Mouse (Mus musculus) ZHBTc4 (cell line): Measurements from ENCODE around the gene Zfp13.
"Not testable (repeated sequence)": the region's sequence is repeated elsewhere in the genome, so short reads cannot be mapped to it uniquely, and the experiment has no call there.

ENCODE experiments used
- DNase-seq: peaks from one replicate; pipeline ENCODE4 v3.0.0-alpha.2; 2011; ENCODE audit warnings: low read depth, low spot score

Gene Zfp13

DNA sequence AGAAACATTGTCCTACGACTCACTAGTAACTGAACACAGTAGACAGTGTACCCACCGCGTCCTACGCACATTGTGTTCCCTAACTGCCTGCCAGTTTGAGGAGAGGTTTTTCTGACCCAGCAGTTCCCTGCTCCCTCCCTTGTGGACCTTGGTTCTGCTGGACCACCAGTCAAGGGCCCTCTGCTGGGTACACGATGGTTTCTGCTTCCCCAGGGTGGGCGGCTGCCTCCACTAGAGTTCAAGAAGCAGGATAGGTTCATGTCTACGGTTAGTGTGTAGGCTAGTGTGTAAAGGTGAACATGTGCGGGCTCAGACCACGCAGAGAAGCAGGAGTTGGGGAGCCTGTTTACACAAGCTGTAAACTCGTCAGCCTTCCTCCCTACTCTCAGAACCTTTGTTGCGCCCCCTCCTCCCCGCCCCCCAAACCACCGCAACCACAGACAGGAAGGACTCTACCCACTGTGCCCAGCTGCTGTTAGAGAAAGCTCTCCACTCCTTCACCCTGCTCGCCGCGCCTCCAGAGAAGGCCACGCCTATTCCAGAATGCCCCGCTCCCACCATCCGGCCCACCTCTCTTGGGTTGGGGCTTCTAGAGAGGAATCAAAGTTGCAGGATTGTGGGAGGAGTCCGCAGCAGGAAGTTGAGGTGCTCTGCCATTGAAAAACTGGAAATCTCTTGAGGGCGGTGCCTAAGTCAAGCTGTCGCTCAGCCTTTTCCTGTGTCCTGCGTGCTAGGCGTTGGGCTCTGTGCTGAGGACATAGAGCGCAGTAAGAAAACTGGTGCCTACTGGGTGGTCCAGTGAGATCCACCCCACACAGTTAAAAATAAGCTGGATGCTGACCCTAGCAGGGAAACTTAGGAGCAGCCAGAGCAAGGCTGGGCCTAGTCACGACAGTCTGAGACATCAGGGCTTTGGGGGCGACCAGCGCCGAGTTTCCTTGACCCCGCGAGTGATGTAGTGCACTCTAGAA, at the start of gene Zfp13:
Gene Zfp13, minus strand, starts transcription at position 906 of the 971 bp plus-strand sequence.
- DNase-seq = peak; percentile 99

DNA sequence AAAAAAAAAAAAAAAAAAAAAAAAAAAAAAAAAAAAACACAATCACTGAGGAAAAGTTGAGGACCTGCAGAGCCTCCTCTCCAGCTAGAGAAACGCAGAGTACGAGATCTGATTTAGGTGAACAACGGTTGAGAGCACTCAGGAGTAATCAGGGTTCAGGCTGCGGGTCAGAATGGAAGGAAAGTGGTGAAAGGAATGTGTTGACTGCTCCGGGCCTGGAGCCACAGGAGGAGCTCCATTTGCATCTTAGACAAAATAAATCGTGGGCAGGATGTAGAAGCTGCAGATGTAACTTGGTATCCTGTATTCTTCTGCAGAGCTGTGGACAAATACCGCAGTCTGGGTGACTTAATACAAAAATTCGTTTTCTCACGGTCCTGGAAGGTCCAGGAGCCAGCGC, 46.6 kb upstream of the Zfp13 start:
- DNase-seq = no peak

DNA sequence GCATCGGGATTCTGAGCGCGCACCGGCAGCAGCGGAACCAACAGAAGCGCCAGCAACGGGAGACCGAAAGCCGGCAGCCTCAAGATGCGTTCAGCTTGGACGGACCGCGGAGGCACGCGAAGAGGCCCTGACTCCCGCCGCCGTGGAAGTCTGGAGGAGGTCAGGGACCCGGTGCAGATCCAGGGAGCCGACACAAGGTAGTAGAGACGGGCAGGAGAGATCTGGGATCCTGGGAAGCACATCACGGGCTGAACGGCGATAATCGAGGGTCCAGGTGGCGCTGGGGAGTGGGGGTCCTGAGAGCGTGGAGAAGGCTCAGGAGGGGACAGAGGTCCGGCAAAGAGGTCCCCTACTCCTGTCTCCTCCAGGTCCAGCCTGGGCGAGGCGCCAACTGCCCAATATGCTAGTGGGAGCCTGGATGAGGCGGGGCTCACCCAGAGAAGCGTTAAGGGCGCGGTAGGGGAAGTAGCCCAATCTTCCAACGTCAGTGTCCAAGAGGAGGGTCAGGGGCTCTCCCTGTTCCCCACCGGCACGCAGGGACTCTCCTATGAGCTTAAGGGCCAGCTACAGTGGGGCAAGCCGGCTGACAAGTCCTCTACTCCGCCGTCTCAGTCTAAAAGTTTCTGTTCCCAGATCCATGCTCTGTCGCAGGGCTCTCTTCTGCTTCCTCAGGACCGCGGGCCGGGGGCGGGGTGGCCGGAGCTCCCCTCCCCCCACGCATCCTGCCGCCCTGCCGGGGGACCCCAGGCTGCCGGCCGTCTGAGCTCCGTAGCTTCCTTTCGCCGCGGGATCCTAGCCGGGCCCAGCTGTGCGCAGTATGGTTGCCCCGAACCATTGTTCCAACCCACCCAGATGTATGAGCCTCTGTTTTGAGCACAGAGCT, 45.6 kb upstream of the Zfp13 start, which contains the start of gene Mmp25:
Gene Mmp25, minus strand, starts transcription at position 665 of the 883 bp plus-strand sequence.
- DNase-seq = peak; percentile 50

DNA sequence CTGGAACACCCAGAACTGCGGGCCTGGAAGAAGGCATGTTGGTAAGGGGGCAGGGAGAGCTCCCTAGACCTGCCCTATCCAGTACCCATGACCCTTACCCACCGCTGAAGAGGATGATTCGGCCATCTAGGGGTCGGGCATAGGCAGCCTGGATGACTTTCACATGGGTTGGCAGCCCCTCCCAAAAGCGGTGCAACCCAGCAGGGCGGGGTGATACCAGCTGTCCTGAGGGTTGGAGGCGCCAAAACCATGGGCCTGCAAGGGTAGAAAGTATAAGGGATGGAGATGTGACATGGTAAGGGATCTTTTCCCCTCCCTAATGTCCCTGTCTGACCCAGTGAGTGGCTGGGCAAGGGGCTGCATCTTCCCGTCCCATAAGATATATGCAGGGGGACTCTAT, 32.0 kb upstream of the Zfp13 start:
- DNase-seq = no peak

DNA sequence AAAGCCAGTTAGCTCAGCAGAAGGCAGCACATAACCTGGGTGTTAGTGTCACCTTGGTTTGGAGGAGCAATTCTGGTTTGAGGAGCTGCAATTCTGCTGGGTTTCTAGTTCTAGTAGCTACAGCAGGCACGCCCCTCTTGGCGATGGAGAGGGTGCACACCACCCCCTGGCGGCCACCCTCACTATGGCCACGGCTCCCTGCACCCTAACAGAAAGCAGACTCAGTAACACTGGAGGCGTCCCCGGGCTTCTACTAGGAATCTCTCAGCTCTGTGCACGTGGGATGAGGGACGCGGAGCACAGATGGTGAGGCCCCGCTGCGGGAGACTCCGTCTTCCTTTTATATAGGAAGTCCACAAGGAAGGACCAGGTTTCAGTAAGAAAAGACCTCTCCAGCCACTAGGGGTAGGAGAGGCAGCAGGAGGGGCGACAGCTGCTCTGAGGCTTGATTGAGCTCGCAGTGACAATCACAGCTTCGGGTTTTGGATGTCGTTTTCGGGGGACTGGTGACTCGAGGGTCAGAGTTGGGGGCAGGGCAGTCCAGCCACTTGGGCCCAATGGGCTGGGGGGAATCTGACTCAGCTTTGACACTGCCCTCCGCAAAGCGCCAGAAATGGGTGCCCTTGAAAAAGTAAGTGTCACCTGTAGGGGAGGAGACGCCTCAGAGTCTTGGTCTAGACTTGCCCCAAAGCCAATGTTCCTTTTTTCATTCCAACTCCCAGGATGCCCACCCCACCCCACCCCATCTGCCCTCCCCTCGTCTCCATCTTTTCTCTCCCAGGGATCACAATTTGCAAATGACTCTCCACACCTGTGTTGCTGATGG, 31.1 kb upstream of the Zfp13 start:
- DNase-seq = peak; percentile 92

DNA sequence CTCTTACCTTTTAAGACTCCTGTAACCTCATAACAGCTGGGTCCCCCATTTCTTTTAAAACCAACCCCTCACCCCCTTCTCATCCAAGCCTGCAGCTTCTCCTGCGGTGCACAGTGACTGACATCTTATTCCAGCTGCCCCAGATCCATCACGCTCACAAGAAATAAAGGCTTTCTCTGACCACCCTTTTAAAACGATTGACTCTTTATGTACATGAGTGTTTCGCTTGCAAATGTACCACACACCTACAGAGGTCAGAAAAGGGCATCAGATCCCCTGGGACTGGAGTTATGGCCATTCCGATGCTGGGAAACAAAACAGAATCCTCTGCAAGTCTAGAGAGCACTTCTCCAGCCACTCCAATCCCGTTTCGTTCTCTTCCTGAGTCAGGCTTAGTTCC, 28.5 kb upstream of the Zfp13 start:
- DNase-seq = peak; percentile 60

DNA sequence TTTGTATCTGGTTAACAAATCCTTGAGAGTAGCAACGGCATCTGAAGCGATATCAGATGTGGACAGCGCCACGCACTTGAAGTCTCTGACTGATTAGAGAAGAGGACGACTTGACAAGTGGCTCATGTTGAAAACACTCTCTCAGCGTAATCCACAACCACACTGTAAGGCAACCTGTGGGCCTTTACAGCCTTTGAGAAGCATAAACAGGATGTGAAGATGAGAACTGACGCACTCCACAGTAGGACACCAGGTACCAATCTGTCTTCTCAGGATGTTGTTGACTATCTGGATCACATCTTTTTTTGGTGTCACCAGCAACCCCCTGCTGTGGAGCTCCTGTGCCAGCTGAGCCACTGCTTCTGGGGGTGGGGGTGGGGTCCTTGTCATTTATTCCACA, 21.1 kb upstream of the Zfp13 start:
- DNase-seq = no peak

DNA sequence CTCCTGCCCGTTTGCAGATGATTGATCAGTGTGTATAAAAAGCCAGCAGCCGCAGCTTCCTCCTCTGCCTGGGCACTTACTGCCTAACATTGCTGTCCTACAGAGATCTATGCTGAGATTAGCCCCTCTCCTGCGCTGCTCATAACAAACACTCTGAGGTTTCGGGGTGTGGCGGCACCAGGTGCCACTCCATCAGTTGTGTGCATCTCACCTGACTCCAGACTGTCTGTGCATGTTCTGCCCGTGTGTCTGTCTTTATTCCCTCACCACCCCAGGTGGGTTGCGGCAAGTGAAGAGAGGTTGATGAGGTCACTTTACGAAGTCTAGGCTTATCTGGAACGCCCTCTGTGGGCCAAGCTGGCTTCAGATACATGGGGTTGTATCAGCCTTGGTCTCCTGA, 17.8 kb upstream of the Zfp13 start:
- no peak for DNase-seq

DNA sequence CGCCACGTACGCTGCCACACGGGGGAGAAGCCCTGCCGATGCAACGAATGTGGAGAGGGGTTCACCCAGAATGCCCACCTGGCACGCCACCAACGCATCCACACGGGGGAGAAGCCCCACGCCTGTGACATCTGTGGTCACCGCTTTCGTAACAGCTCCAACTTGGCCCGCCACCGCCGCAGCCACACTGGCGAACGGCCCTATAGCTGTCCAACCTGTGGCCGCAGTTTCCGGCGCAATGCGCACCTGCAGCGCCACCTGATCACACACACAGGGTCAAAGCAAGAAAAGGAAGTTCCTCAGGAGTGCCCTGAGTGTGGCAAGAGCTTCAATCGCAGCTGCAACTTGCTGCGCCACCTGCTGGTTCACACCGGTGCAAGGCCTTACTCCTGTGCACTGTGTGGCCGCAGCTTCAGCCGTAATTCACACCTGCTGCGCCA, 11.1 kb upstream of the Zfp13 start:
- DNase-seq = peak; percentile 92

DNA sequence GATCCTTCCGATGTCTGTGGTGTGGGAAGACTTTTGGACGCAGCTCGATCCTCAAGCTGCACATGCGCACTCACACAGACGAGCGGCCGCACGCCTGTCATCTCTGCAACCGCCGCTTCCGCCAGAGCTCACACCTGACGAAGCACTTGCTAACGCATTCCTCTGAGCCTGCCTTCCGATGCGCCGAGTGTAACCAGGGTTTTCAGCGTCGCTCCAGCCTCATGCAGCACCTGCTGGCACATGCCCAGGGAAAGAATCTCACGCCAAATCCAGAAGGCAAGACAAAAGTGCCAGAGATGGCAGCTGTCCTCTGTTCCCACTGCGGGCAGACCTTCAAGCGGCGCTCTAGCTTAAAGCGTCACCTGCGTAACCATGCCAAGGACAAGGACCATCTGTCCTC, 10.3 kb upstream of the Zfp13 start:
- DNase-seq = peak; percentile 69

DNA sequence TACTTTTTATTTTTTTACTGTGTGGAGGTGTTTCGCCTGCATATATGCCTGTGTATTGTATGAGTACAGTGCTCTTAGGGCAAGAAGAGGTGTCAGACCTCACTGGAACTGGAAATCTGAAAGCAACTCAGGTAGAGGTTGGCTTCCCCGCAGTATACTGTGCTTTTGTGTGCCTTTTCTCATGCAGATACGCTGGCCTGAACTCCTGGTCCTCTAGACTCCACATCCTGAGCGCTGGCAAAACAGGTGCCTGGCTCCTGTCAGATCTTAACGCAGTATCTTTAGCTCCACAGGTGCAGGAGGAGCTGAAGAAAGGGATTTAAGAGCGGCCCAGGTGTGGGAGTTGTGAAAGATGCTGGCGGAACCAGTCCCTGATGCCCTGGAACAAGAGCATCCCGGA, 5.9 kb upstream of the Zfp13 start:
- DNase-seq = peak; percentile 54

DNA sequence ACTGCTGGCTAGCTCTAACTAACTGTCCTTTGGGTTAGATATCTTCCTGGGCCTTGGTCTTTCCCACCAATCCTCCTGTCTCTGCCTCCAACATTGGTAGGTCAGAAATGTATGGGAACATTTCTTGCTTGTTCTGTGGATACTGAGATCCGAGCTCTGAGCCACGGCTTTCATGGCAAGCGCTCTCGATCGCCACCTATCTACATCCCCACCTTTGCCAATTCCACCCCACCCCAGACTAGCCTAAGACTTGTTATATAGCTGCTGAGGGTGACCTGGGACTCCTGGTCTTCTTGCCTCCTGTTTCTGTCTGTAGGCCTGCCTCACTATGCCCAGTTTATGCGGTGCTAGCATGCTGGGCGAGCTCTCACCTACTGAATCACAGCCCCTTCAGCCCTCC, 5.1 kb upstream of the Zfp13 start:
- peak; percentile 77 for DNase-seq

DNA sequence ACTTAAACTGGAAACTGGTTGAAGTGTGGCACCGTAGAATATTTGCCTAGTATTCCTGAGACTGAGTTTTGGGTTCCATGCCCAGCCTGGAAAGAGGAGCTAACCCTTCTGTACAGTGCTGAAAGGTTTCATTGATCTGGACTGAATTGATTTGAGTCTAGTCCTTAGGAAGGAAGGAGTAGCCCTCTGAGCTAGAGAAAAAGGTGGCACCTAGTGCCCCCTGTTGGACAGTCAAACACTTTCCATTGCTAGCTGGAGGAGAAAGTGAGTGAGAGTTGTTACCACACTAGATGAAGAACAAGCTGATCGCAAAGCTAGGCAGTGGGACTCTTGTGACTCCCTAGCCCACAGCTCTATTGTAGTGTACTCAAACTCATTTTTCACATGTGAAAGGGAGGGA, 4.3 kb upstream of the Zfp13 start:
- peak; percentile 92 for DNase-seq

DNA sequence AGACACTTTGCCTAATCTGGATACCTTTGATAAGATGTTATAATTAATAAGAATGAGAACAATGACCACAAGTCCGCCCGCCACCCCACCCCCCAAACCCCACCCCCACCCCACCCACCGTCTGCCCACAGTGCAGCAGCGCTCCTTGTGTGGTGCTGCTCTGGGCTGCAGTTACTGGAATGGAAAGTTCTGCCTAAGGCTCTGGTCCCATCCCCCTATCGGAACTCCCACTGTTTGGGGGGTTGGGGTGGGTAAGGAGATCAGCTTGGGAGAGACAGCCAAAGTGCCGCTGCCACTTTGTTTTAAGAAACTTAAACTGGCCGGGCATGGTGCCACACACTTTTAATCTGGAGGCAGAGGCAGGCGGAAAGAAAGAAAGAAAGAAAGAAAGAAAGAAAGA, 3.8 kb upstream of the Zfp13 start:
- DNase-seq = peak; percentile 58

DNA sequence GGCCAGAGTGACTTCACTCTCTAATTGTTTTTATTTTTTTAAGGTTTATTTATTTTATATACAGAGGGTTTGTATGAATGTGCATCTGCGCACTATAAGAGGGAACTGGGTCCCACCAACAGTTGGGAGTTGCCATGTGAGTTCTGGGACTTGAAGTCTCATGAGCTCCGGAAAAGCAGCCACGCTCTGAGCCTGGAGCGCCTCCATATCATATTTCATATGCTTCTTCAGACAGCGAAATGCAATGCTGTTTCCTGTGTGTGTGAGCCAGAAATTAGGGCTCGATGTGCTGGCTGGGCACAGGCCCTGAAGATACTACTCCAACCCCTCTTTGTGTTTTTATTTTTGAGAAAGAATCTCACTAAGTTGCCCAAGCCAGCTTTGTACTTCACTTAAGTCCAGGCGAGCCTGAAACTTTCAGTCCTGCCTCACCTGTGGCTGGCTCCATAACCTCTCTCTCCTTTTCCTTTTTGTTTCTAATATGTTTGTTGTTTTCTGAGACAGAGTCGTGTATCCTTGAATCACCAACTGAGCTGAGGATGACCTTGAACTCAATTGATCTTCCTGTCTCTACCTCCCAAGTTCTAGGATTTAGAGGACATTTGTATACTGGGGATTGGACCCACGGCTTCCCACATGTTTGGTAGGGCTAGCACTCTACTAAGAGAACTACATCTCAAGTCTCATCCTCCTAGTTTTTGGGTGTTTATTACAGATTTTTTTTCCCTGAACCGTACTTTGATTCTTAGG, 2.7 kb upstream of the Zfp13 start:
- no peak for DNase-seq

DNA sequence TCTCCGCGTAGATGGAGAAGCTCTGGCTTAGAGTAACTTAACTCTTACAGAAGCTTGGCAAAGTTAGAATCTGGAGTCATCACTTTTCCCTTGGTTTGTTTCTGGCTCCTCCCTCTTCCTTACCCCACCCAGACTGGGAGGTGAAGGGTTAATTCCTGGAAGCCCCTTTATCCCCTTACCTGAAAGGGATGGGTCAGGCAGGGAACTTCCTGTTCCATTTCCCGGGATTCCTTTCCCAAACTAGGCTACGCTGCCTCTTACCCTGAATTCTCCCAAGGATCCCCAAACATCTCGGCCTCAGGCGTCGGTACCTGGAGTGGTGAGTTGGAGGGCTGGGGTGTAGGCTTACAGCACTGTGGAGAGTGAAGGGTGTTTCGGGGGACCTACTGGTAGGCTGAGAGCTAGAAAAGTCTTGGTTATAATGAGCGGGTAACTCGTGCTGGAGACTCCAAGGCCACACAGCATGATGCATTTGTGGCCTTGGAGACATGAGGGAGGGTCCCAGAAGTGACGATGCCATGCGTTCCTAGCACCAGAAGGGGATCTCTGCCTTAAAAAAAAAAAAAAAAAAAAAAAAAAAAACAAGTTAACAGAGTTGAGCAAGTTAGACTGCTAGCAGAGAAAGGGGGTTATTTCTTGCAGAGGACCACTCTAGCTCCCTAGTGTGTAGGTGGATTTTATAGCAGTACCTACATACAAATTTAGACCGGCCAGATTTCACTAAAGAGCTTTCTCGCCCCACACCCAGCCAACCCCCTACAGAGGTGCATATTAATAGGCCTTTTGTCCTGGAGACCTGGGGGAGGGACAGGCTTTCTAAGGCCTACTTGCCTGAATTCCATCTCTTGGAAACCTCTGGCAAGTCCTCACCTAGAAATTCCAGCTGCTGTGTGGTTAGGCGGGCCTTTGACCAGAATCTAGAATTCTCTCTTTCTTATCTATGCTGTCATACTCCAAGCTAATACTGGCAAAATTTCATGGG, 1.6 kb upstream of the Zfp13 start, which contains the start of gene Zscan10:
Gene Zscan10, plus strand, starts transcription at position 216 of the 982 bp plus-strand sequence.
- peak; percentile 96 for DNase-seq

DNA sequence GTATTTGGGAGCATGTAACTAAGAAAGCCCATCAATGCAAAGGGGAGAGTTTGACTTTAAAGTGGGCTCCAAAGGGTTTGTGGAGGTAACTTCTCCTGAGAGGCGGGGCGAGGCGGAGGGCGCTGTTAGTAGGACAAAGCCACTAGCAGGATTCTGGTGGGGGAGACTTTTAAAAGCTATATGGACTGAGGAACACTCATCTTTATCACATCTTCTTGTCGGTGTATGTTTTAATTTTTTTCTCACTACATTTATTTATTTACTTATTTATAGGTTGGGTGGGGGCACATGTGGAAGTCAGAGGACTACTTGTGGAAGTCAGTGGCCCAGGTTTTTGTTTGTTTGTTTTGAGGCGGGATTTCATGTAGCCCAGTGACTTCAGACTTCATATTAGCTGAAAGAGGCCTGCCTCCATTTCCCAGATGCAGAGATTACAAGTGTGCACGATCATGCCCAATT, 347 bp upstream of the Zfp13 start:
- DNase-seq = peak; percentile 81

DNA sequence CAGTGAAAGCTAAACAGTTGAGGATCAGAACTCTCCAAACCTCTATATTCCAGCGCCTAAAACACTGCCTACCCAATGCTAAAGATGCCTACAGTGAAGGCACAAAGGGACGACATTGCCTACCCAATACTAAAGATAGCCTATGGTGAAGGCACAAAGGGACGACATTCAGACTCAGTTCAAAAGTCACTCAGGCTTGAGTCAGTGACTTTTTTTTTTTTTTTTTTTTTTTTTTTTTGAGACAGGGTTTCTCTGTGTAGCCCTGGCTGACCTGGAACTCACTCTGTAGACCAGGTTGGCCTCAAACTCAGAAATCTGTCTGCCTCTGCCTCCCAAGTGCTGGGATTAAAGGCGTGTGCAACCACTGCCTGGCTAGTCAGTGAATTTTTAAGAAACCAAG, 4.1 kb downstream of the Zfp13 start:
- not testable (repeated sequence) for DNase-seq

DNA sequence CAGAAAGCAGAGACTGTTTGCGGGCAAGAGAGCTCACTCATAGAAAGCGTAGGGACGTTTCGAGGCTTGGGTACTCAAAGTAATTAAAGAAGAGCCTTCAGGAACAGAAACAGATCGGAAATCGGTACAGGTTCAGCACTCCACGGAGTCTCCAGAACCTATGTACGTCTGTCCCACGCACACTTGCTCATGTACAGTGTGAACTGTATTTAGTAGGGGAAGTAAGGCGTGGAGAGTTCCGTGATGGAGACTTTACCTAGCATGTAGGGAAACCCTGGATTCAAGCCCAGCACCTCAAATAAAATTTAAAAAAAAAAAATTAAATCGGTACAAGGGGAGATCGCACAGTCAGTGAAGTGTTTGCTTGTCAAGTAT, 6.4 kb downstream of the Zfp13 start:
- no peak for DNase-seq
